Mouse (Mus musculus): ENCODE data around the gene Vmn1r127. TPM values are rescaled to one million over a fixed set of nuclear protein-coding genes. Genes with fewer than 3 reads are reported as not detected.
"Not testable (repeated sequence)": the region's sequence is repeated elsewhere in the genome, so short reads cannot be mapped to it uniquely, and the experiment has no call there.

The Vmn1r127 gene
- not detected in 2 replicates for total RNA-seq (2015)
- total RNA-seq (2017): not detected in 2 replicates

DNA sequence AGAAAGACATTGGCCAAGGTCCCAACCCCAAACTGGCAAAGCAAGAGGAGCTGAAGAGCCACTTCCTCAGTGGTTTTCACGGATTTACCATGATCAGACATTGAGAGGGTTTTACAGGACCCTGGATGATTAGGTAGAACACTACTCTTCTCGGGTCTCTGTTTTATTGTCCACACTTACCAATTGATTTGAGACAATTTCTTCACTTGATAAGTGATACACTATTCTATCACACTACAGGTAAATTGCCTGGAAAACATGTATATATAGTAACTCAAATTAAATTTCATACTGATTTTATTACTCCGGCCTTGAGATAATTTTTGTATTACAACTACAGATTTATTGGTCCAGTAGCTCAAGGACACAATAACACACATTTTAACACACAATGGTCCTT, at the start of gene Vmn1r127:
Gene Vmn1r127 (minus strand): TSS at position 101 of the 400 bp plus-strand sequence.
- not testable (repeated sequence) for ATAC-seq (replicated peaks; ENCODE audit: poor library complexity)

DNA sequence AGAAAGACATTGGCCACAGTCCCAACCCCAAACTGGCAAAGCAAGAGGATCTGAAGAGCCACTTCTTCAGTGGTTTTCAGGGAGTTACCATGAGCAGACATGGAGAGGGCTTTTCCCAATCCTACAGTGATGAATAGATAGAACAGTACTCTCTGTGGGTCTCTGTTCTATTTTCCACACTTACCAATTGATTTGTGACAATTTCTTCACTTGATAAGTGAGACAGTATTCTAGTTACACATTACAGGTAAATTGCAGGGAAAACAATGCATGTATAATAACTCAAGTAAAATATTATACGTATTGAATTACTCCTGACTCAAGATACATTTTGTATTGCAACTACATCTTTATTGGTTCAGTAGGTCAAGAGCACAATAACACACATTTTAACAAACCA, 41.5 kb upstream of the Vmn1r127 start, which contains the start of gene Vmn1r129:
Gene Vmn1r129 (minus strand): TSS at position 101 of the 400 bp plus-strand sequence.
- not testable (repeated sequence) for ATAC-seq (replicated peaks; ENCODE audit: poor library complexity)

DNA sequence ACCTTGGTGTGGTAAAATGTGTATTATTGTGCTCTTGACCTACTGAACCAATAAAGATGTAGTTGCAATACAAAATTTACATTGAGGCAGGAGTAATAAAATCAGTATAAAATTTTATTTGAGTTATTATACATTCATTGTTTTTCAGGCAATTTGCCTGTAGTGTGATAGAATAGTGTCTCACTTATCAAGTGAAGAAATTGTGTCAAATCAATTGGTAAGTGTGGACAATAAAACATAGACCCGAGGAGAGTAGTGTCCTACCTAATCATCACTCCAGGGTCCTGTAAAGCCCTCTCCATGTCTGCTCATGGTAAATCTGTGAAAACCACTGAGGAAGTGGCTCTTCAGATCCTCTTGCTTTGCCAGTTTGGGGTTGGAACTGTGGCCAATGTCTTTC, 29.4 kb upstream of the Vmn1r127 start, which contains the start of gene Vmn1r128:
Gene Vmn1r128 (plus strand): TSS at position 301 of the 400 bp plus-strand sequence.
- not testable (repeated sequence) for ATAC-seq (replicated peaks; ENCODE audit: poor library complexity)

DNA sequence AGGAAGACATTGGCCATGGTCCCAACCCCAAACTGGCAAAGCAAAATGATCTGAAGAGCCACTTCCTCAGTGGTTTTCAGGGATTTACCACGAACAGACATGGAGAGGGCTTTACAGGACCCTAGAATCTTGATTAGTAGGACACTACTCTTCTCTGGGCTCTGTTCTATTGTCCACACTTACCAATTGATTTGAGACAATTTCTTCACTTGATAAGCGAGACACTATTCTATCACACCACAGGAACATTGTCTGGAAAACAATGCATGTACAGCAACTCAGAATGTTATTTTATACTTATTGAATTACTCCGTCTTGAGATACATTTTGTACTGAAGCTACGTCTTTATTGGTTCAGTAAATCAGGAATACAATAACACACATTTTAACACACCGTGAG, 18.3 kb downstream of the Vmn1r127 start, which contains the start of gene Vmn1r126:
Gene Vmn1r126 (minus strand): TSS at position 101 of the 400 bp plus-strand sequence.
- not testable (repeated sequence) for ATAC-seq (replicated peaks; ENCODE audit: poor library complexity)

DNA sequence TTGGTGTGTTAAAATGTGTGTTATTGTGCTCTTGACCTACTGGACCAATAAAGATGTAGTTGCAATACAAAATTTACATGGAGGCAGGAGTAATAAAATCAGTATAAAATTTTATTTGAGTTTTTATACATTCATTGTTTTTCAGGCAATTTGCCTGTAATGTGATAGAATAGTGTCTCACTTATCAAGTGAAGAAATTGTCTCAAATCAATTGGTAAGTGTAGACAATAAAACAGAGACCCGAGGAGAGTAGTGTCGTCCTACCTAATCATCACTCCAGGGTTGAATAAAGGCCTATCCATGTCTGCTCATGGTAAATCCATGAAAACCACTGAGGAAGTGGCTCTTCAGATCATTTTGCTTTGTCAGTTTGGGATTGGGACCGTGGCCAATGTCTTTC, 47.8 kb downstream of the Vmn1r127 start, which contains the start of gene Vmn1r125:
Gene Vmn1r125 (plus strand): TSS at position 301 of the 400 bp plus-strand sequence.
- ATAC-seq (replicated peaks; ENCODE audit: poor library complexity): not testable (repeated sequence)

Other genes starting within 250 kb of the Vmn1r127 start
- not detected in 2 replicates for gene Vmn1r121, start 221.3 kb downstream of the Vmn1r127 start, total RNA-seq (2015)
- gene Vmn1r121, start 221.3 kb downstream of the Vmn1r127 start, total RNA-seq (2017): not detected in 2 replicates
- not detected in 2 replicates for gene Vmn1r122, start 185.7 kb downstream of the Vmn1r127 start, total RNA-seq (2015)
- gene Vmn1r122, start 185.7 kb downstream of the Vmn1r127 start, total RNA-seq (2017): not detected in 2 replicates
- not detected in 2 replicates for gene Vmn1r123, start 157.7 kb downstream of the Vmn1r127 start, total RNA-seq (2015)
- not detected in 2 replicates for gene Vmn1r123, start 157.7 kb downstream of the Vmn1r127 start, total RNA-seq (2017)
- not detected in 2 replicates for gene Gm5157, start 129.4 kb downstream of the Vmn1r127 start, total RNA-seq (2015)
- gene Gm5157, start 129.4 kb downstream of the Vmn1r127 start, total RNA-seq (2017): not detected in 2 replicates
- not detected in 2 replicates for gene Vmn1r124, start 59.2 kb downstream of the Vmn1r127 start, total RNA-seq (2015)
- not detected in 2 replicates for gene Vmn1r124, start 59.2 kb downstream of the Vmn1r127 start, total RNA-seq (2017)
- not detected in 2 replicates for gene Vmn1r125, start 47.7 kb downstream of the Vmn1r127 start, total RNA-seq (2015)
- gene Vmn1r125, start 47.7 kb downstream of the Vmn1r127 start, total RNA-seq (2017): not detected in 2 replicates
- gene Vmn1r126, start 18.4 kb downstream of the Vmn1r127 start, total RNA-seq (2015): not detected in 2 replicates
- gene Vmn1r126, start 18.4 kb downstream of the Vmn1r127 start, total RNA-seq (2017): not detected in 2 replicates
- not detected in 2 replicates for gene Vmn1r128, start 29.5 kb upstream of the Vmn1r127 start, total RNA-seq (2015)
- not detected in 2 replicates for gene Vmn1r128, start 29.5 kb upstream of the Vmn1r127 start, total RNA-seq (2017)
- gene Vmn1r129, start 41.4 kb upstream of the Vmn1r127 start, total RNA-seq (2015): not detected in 2 replicates
- gene Vmn1r129, start 41.4 kb upstream of the Vmn1r127 start, total RNA-seq (2017): not detected in 2 replicates
- not detected in 2 replicates for gene Gm6882, start 112.9 kb upstream of the Vmn1r127 start, total RNA-seq (2015)
- not detected in 2 replicates for gene Gm6882, start 112.9 kb upstream of the Vmn1r127 start, total RNA-seq (2017)
- not detected in 2 replicates for gene Vmn1r130, start 191.9 kb upstream of the Vmn1r127 start, total RNA-seq (2015)
- gene Vmn1r130, start 191.9 kb upstream of the Vmn1r127 start, total RNA-seq (2017): not detected in 2 replicates
- gene Vmn1r131, start 226.2 kb upstream of the Vmn1r127 start, total RNA-seq (2015): not detected in 2 replicates
- not detected in 2 replicates for gene Vmn1r131, start 226.2 kb upstream of the Vmn1r127 start, total RNA-seq (2017)